Mouse (Mus musculus) left cerebral cortex, postnatal 25 days (tissue): ENCODE data around the gene Gng4. TPM values are rescaled to one million over a fixed set of nuclear protein-coding genes. Genes with fewer than 3 reads are reported as not detected.
"Not testable (repeated sequence)": the region's sequence is repeated elsewhere in the genome, so short reads cannot be mapped to it uniquely, and the experiment has no call there.

Experiments
- DNase-seq, 2 experiments: peaks; one replicate each; pipeline ENCODE4 v3.0.0; 2022; ENCODE audit warnings: low spot score in 2 of 2, mixed read lengths in 1 of 2
- intact Hi-C: fragments of 180-260 bp; cut with DNase I; formaldehyde crosslinking; loops from one replicate; pipeline ENCODE4 v1.15.1; 2025
- total RNA-seq, 2 experiments: library from RNA; stranded (reverse); gene quantifications; 2 replicates each; pipeline ENCODE4 v1.2.3; 2021

The Gng4 gene
- total RNA-seq, result 10 to 100 TPM; 48.5 to 49.8 TPM

DNA sequence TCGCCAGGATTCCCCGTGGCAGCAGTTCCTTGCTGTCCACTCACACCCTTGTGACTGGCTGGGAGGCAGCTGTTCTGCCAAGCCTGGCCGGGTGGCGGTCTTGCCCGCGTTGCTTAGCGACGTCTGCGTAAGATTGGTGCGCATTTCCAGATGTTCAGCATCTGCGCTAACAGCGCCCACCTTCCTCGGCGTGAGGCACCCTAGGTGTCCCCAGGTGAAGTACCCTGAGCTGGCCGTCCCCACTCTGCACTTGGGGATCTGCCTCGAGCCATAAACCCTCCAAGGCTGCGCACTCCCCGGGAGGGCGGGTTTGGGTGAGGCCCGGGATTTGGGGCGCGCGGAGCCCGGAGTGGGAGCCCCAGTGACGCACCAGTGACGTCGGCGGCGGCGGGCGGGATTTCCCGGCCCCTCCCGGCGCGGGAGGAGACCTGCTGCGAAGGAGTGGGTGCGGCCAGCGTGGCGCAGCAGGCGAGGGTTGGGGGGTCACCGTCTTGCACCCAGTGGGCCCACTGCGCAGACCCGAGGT is at the start of gene Gng4:
TSS of gene Gng4 (plus strand) at position 166 of the 526 bp plus-strand sequence.
- intact Hi-C loops, result loop anchor here (5.0 kb wide), 1 partner anchor 83 kb away; no protein-coding TSS in a partner anchor
- DNase-seq, result peak; percentile 77 to 83

GRCm38 (mm10) chr13:13739232-13739631 is 44.6 kb upstream of the Gng4 start:
- intact Hi-C loops, result no loop called here
- DNase-seq, result no peak

- no peak for DNase-seq
- intact Hi-C loops, result no loop called here
Measured at GRCm38 (mm10) chr13:13745911-13746310, 37.9 kb upstream of the Gng4 start.

- intact Hi-C loops, result no loop called here
- DNase-seq, result no peak
Measured at GRCm38 (mm10) chr13:13775778-13776494, 7.9 kb upstream of the Gng4 start.

DNA sequence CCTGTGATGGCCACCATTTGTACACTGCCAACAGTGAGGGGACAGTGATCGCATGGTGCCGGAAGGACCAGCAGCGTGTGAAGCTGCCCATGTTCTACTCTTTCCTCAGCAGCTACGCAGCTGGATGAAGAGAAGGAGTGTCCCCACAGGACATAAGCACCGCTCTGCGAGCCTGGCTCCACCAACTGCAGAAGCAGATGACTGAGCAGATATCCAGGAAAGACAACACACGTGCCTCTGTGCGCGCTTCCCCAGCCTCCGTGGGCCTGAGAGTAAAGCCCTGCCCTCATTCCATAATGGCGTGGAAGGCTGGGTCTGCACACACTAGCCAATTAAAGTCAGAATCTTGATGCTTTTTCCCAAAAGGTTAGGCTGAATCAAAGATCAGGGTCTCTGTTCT is 6.8 kb upstream of the Gng4 start:
- intact Hi-C loops, result no loop called here
- no peak for DNase-seq

GRCm38 (mm10) chr13:13777696-13778095 is 6.2 kb upstream of the Gng4 start:
- intact Hi-C loops, result no loop called here
- DNase-seq, result no peak

GRCm38 (mm10) chr13:13778837-13779458 is 4.9 kb upstream of the Gng4 start:
- no peak for DNase-seq
- intact Hi-C loops, result no loop called here

DNA sequence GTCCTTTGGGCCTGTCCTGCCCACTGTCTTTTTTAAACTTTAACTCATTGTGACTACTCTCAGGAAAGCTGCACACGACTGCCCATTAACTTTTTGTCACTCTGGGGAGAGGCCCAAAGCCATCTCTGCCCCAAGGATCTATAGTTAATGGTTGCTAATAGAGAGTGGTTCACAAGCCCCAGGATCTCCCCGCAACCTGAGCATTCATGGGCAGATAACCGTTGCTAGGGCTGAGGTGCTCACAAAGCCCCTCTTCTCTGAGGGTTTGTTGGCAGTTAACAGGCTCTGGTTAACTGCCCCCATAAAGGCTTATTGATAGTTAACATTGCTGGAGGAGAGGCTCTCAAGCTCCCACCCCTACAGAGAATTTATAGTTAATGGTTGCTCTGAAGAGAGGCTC is 3.6 kb upstream of the Gng4 start:
- DNase-seq, result no peak
- intact Hi-C loops, result loop anchor here (5.0 kb wide), 1 partner anchor 87 kb away; no protein-coding TSS in a partner anchor

GRCm38 (mm10) chr13:13781026-13781425 is 2.8 kb upstream of the Gng4 start:
- no peak for DNase-seq
- intact Hi-C loops, result loop anchor here (5.0 kb wide), 1 partner anchor 86 kb away; no protein-coding TSS in a partner anchor

GRCm38 (mm10) chr13:13783296-13783695 is 563 bp upstream of the Gng4 start:
- intact Hi-C loops, result loop anchor here (5.0 kb wide), 1 partner anchor 84 kb away; no protein-coding TSS in a partner anchor
- DNase-seq, result no peak

GRCm38 (mm10) chr13:13784420-13784936 is 619 bp downstream of the Gng4 start:
- intact Hi-C loops, result loop anchor here (5.0 kb wide), 1 partner anchor 83 kb away; no protein-coding TSS in a partner anchor
- peak in 1 of 2 experiments; percentile 25 for DNase-seq

GRCm38 (mm10) chr13:13784981-13785783 is 1.3 kb downstream of the Gng4 start:
- peak in 1 of 2 experiments; percentile 20 for DNase-seq
- intact Hi-C loops, result loop anchor here (5.0 kb wide), 2 partner anchors 72 to 82 kb away; no protein-coding TSS in a partner anchor

GRCm38 (mm10) chr13:13786971-13787370 is 3.1 kb downstream of the Gng4 start:
- DNase-seq, result no peak
- intact Hi-C loops, result loop anchor here (5.0 kb wide), 1 partner anchor 70 kb away; no protein-coding TSS in a partner anchor

DNA sequence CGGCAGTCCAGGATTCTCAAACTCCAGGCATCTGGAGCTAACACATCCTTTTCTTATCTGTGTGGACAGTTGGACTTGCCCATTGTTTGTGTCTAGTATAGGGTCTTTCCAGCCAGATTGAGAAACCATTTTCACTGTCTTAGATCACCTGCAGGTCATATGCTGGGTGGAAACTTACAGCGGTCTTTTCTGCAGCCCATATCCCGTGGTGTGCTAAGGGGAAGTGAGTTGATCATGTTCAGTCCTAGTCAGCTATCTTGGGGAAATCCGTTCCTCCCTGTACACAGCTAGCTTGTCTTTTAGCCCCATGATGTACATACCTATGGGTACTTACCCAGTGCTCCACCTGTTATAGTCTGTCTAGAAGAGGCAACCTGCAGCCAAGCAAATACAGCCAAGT is 4.2 kb downstream of the Gng4 start:
- intact Hi-C loops, result loop anchor here (5.0 kb wide), 1 partner anchor 69 kb away; no protein-coding TSS in a partner anchor
- DNase-seq, result no peak

- intact Hi-C loops, result no loop called here
- DNase-seq, result peak; percentile 59 to 92
Measured at GRCm38 (mm10) chr13:13791981-13792380, 8.1 kb downstream of the Gng4 start.

GRCm38 (mm10) chr13:13795166-13795832 is 11.4 kb downstream of the Gng4 start:
- DNase-seq, result no peak
- intact Hi-C loops, result no loop called here

DNA sequence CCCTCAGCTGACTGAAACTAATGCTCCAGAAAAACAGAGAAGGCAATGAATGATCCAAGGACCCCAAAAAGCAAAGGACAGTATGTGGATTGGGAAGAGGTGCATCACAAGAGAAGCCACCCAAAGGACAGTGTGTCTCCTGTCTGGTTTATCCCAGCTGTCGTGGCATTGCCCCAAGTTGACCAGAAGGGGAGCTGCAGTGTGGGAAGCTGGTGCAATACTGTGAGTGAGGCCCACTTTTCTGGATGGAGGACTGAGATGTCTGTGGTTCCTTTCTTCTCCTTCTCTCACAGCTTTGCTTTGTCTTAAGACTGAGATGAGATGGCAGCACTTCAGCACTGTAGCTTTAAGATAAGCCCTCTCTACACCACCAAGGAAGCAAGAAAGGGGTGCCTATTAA is 12.2 kb downstream of the Gng4 start:
- no peak for DNase-seq
- intact Hi-C loops, result no loop called here

- DNase-seq, intact Hi-C loops: not testable (repeated sequence)
Measured at GRCm38 (mm10) chr13:13797816-13798215, 14.0 kb downstream of the Gng4 start.

GRCm38 (mm10) chr13:13798775-13799174 is 14.9 kb downstream of the Gng4 start:
- intact Hi-C loops, result no loop called here
- no peak for DNase-seq
